Mouse (Mus musculus): ENCODE measurements around the gene Olfr1321.
A peak's percentile ranks its signal among the peaks of the same experiment; 100 is the strongest.

The Olfr1321 gene

DNA sequence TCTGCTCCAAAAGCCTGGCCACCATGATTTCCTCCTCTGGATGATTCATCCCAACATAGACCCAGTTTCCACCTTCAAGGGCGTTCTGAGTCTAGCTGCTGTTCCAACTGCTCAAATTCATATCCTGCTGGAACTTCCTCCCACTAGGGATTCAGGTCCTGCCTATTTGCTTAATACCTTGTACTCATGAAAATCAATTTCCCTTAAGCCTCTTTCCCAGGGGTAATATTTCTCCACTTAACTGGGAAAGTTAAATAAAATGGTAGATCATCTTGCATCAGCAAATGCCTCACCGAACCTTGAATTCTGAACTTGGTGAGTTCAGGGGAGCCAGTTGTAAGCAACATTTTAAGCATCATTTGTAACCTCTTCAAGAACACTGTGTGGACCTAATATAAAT, at the start of gene Olfr1321:
TSS of gene Olfr1321 (minus strand) at position 101 of the 400 bp plus-strand sequence.
- DNase-seq: no peak

- DNase-seq: peak; percentile 8
Observed at GRCm38 (mm10) chrX:49770828-49771227, 36.0 kb upstream of the Olfr1321 start.

DNA sequence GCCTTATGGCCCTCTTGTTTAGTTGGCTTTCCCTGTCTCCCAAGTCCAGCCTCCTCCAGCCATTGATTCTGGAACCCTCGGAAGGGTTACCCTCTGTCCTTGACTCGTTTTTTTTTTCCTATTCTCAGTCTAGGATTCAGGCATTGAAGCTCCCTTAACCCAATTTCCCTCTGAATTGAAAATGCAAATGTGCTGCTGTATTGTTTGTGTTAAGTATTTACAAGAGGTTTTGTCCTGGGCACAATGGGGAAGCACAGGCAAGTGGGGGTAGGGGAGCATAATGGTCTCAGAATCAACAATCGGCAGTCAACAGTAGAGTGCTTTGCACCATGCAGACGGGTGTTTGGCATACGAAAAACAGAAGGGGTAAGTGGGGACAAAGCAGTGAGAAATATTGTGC, 10.3 kb upstream of the Olfr1321 start:
- no peak for DNase-seq
